Mouse (Mus musculus) brain, embryonic 18.5 days (tissue): ENCODE data around the gene Grid2.

Experiments
- DNase-seq: peaks from one replicate; pipeline ENCODE4 v3.0.0-alpha.2; 2012; ENCODE audit warnings: low read depth, low spot score

The Grid2 gene

GRCm38 (mm10) chr6:64308631-64309030, 1053.0 kb downstream of the Grid2 start:
- DNase-seq, result no peak

DNA sequence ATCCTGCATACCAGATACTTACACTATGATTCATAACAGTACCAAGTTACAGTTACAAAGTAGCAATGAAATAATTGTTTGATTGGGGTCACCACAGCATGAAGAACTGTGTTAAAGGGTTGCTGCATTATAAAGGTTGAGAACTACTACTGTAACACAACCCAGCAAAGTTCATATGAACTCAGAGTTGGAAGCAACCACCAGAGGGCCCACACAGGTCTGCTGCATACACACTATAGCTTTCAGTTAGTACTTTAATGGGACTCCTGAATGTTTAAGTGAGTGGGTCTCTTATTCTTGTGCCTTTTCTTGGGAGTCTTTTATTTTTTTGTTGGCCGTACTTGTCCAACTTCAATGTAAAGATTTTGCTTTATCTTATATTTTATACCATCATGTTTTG, 1057.5 kb downstream of the Grid2 start:
- no peak for DNase-seq

GRCm38 (mm10) chr6:64326936-64327335, 1071.3 kb downstream of the Grid2 start:
- no peak for DNase-seq

- no peak for DNase-seq
Observed at GRCm38 (mm10) chr6:64327876-64328275, 1072.2 kb downstream of the Grid2 start.

DNA sequence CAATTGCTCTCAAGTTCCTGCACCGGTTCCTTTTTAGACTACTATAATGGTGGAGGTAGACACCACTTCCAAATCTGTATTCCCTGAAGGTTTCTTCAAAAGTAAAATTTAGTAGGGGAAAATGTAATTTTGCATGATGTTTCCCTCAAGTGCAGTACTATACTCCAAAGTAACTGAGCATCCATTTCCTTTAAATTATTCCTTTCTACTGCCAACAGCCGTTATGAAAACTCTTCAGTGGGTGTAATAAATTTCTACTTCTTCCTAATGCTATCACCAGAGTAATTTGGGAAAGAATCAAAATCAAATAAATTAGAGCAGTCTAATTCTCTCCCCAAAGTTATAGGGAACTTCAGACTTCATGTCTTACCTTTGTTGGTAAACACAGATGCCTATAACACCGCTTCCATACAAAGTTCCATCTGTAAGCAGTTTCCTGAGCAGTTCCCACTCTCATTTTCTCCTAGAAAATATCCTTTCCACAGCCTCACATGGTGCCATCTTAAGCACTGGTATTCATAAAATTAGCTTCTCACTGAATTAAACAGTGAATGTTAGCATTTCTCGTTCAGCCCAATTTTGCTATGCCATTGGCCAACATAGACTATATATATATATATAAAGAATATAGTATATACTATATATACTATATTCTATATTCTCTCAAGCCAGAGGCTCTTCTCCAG, 1142.9 kb downstream of the Grid2 start:
- no peak for DNase-seq

- no peak for DNase-seq
Observed at GRCm38 (mm10) chr6:64427658-64428057, 1172.0 kb downstream of the Grid2 start.

GRCm38 (mm10) chr6:64428898-64429297, 1173.2 kb downstream of the Grid2 start:
- DNase-seq, result no peak

DNA sequence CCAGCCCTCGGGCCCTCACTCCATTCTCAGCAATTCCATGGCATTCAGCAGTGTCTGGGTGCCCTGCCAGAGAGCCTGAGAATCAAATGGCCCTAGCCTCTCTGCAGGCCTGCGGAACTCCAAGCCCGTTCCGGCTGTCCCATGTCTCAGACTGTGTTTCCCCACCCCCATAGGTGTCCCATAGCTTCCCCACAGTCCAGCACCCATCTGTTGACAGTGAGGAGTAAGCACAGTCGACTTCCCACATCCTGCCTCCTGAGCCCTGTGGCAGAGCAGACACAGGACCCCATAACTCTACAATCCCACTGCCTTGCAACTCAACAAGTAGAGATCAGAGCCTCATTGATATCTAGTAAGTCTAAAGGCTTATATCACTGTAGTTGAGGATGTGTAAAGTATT, 1192.5 kb downstream of the Grid2 start:
- no peak for DNase-seq

GRCm38 (mm10) chr6:64448864-64449355, 1193.2 kb downstream of the Grid2 start:
- no peak for DNase-seq

DNA sequence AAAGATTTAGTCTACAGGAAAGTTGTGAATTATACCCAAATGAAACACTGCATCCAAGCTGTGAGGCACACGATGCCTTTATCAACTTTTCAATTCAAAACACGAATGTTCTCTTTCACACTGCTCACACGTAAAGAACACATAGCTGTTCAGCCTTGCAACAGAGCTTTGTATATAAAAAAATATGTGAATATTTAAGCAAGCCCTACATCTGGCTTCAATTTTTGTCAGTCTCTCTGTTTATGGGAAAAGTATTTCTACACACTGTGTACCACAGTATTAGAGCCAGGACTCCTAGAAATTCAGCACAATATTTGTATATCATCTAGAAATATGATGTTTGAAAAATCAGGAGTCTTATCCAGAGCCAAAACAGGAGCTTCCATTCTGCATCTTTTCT, 1195.1 kb downstream of the Grid2 start:
- DNase-seq, result no peak

DNA sequence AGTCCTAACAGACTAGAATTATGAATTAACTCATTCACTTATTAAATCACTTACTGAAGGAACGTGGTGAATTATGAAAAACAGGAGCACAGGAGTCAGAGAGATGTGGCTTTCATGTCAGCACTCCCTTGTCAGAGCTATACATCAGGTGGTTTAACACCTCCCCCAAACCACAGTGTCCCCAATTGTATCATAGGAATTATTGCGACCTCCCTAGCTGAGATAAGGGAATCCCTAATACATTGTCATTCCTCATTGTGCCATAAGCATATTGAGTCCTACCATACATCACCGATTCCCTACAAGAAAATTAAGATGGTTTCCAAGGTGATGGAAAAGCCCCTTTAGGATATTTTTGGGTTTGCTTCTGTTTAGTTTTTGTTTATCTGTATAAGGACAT, 1224.2 kb downstream of the Grid2 start:
- DNase-seq, result no peak

- no peak for DNase-seq
Observed at GRCm38 (mm10) chr6:64480592-64480991, 1224.9 kb downstream of the Grid2 start.

GRCm38 (mm10) chr6:64490313-64491067, 1234.8 kb downstream of the Grid2 start:
- DNase-seq, result no peak

- no peak for DNase-seq
Observed at GRCm38 (mm10) chr6:64504394-64504793, 1248.7 kb downstream of the Grid2 start.

- no peak for DNase-seq
Observed at GRCm38 (mm10) chr6:64542168-64542567, 1286.5 kb downstream of the Grid2 start.

DNA sequence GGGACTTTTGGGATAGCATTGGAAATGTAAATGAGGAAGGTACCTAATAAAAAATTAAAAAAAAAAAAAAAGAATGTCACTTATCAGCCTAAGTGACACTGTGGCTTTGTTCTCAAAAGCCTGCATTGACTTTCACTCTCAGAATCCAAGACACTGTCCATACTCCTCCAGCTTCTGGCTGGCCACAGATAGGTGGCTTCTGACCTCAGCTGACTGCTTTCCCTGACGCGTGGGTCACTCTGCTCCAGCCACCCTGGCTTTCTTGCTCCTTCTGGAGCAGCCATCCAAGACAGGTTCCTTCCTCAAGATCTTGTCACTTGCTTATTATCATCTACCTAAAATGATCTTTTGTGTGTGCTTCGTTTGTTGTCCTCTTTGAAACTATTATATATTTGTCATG, 1298.0 kb downstream of the Grid2 start:
- no peak for DNase-seq

- no peak for DNase-seq
Observed at GRCm38 (mm10) chr6:64555220-64555619, 1299.5 kb downstream of the Grid2 start.

DNA sequence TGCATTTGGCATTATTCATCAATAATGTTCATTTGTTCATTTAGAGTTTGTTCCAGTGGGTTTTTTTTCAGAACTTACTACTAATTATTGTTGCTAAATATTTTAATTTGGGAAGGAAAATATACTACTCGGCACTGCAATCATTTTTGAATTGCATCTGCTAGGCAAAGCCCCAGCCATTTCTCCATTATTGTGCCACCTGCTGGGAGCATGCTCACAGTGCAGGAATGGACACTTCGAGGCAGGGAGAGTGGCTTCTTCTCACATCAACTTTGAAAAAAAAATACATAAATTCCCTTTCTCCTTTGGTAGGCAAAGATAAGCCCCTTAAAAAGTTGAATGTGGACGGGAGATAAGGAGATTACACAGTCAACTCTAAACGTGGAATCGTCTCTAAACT, 1312.9 kb downstream of the Grid2 start:
- DNase-seq, result no peak

GRCm38 (mm10) chr6:64581338-64581737, 1325.7 kb downstream of the Grid2 start:
- no peak for DNase-seq

GRCm38 (mm10) chr6:64588487-64589205, 1333.0 kb downstream of the Grid2 start:
- DNase-seq, result no peak

DNA sequence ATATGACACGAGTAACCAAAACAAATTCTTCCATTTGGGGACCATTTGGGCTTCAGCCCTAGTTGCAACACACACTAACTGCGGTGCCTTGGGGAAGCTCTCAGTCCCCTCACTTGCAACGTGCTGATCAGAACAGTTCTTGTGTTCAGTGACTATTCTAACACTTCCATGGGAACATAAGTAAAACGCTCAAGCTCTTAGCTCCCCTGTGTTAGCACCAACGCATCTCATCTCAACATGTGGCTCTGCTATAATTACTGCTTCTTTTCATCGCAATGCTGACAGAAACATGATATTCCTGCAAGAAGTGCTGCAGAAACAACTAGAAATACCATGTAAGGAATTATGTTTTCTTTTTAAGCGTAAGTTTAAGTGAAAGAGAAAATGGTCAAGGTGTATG, 1340.6 kb downstream of the Grid2 start:
- DNase-seq, result no peak

GRCm38 (mm10) chr6:64596835-64597234, 1341.2 kb downstream of the Grid2 start:
- DNase-seq, result no peak
